Mouse (Mus musculus): Measurements from ENCODE around the gene Micall2. TPM values are rescaled to one million over a fixed set of nuclear protein-coding genes. Genes with fewer than 3 reads are reported as not detected.

The Micall2 gene
- polyA plus RNA-seq (2015; fragmentation: Nextera tagmentation; extraction: Ambion mirVana): 5.7 and 7.7 TPM in 2 replicates

- H3K4me1 ChIP-seq: peaks cover 59% of the 10 kb centered on the region
- H3K27ac ChIP-seq (replicated peaks): peak within 1 kb of the TSS; percentile 86
- H3K36me3 ChIP-seq: no peaks in the 10 kb centered on the region
- H3K4me2 ChIP-seq (replicated peaks): peak within 1 kb of the TSS; percentile 96
- no peaks in the 10 kb centered on the region for H3K27me3 ChIP-seq
- H3K9me3 ChIP-seq (replicated peaks): no peaks in the 10 kb centered on the region
- WGBS: 4% methylated on average over 49 of the region's 50 CpGs
- H3K9ac ChIP-seq: peak within 1 kb of the TSS; percentile 37
- H3K4me3 ChIP-seq (replicated peaks): peak within 1 kb of the TSS; percentile 57
- peak; percentile 96 for ATAC-seq (ENCODE audit: insufficient number of reproducible peaks, low FRiP score, low TSS enrichment, low read depth)
Observed at GRCm38 (mm10) chr5:139735677-139736503, at the start of gene Micall2. TSS of gene Micall2 (minus strand) at chr5:139736336.

GRCm38 (mm10) chr5:139781406-139781805, 45.3 kb upstream of the Micall2 start:
- Histone ChIP-seq H3K4me1 (no peaks in the 10 kb centered on the region), H3K36me3 (no peaks in the 10 kb centered on the region), H3K9me3 (replicated peaks) (no peaks in the 10 kb centered on the region), H3K9ac (no peak overlapping the region), H3K4me3 (replicated peaks) (no peak overlapping the region), H3K27ac (replicated peaks) (no peak overlapping the region), H3K27me3 (no peaks in the 10 kb centered on the region), H3K4me2 (replicated peaks) (no peak overlapping the region)
- ATAC-seq (ENCODE audit: insufficient number of reproducible peaks, low FRiP score, low TSS enrichment, low read depth): no peak
- 80% methylated on average over 8 of the region's 8 CpGs for WGBS

GRCm38 (mm10) chr5:139776966-139777365, 40.8 kb upstream of the Micall2 start:
- Histone ChIP-seq H3K4me1 (peaks cover 17% of the 10 kb centered on the region), H3K4me3 (replicated peaks) (no peak overlapping the region), H3K27me3 (no peaks in the 10 kb centered on the region), H3K9ac (no peak overlapping the region), H3K9me3 (replicated peaks) (no peaks in the 10 kb centered on the region), H3K4me2 (replicated peaks) (no peak overlapping the region), H3K27ac (replicated peaks) (no peak overlapping the region), H3K36me3 (peaks cover 20% of the 10 kb centered on the region)
- 67% methylated on average over 5 of the region's 5 CpGs for WGBS
- no peak for ATAC-seq (ENCODE audit: insufficient number of reproducible peaks, low FRiP score, low TSS enrichment, low read depth)

GRCm38 (mm10) chr5:139775216-139775926, 39.2 kb upstream of the Micall2 start, which contains the start of gene Ints1:
TSS of gene Ints1 (minus strand) at chr5:139775674.
- peaks cover 36% of the 10 kb centered on the region for H3K36me3 ChIP-seq
- H3K4me2 ChIP-seq (replicated peaks): peak within 1 kb of the TSS; percentile 80
- ATAC-seq (ENCODE audit: insufficient number of reproducible peaks, low FRiP score, low TSS enrichment, low read depth): peak; percentile 86
- peak within 1 kb of the TSS; percentile 85 for H3K9ac ChIP-seq
- no peak within 1 kb of the TSS for H3K27ac ChIP-seq (replicated peaks)
- H3K27me3 ChIP-seq: no peaks in the 10 kb centered on the region
- peaks cover 17% of the 10 kb centered on the region for H3K4me1 ChIP-seq
- no peaks in the 10 kb centered on the region for H3K9me3 ChIP-seq (replicated peaks)
- under 1% methylated on average over 55 of the region's 55 CpGs for WGBS
- H3K4me3 ChIP-seq (replicated peaks): peak within 1 kb of the TSS; percentile 99

DNA sequence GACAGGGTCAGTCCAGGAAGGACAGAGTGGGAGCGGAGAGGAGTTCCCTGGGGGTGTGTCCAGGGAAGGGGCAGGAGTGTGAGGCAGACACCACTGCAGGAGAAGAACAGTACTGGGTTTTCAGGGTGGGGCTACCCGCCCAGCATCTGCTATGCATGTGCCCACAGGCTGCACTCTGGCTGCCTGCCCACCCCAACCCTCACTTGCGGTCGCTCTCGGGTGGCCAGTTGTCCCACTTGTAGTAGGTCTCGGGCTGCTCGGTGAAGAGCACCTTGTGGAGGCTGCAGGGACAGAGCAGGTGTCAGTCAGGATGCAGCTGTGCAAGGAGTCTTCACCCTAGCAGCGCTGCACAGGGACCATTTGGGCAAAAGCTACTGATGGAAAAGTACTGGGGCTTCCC, 32.1 kb upstream of the Micall2 start:
- Histone ChIP-seq H3K9me3 (replicated peaks) (no peaks in the 10 kb centered on the region), H3K4me1 (no peaks in the 10 kb centered on the region), H3K36me3 (peaks cover 99% of the 10 kb centered on the region), H3K4me3 (replicated peaks) (no peak overlapping the region), H3K9ac (no peak overlapping the region), H3K27ac (replicated peaks) (no peak overlapping the region), H3K27me3 (no peaks in the 10 kb centered on the region), H3K4me2 (replicated peaks) (no peak overlapping the region)
- 83% methylated on average over 8 of the region's 8 CpGs for WGBS
- ATAC-seq (ENCODE audit: insufficient number of reproducible peaks, low FRiP score, low TSS enrichment, low read depth): no peak

GRCm38 (mm10) chr5:139764296-139764695, 28.2 kb upstream of the Micall2 start:
- Histone ChIP-seq H3K27me3 (no peaks in the 10 kb centered on the region), H3K4me3 (replicated peaks) (no peak overlapping the region), H3K4me2 (replicated peaks) (no peak overlapping the region), H3K4me1 (no peaks in the 10 kb centered on the region), H3K27ac (replicated peaks) (no peak overlapping the region), H3K36me3 (peaks cover 99% of the 10 kb centered on the region), H3K9ac (no peak overlapping the region), H3K9me3 (replicated peaks) (no peaks in the 10 kb centered on the region)
- ATAC-seq (ENCODE audit: insufficient number of reproducible peaks, low FRiP score, low TSS enrichment, low read depth): no peak
- 73% methylated on average over 11 of the region's 11 CpGs for WGBS

GRCm38 (mm10) chr5:139758096-139758495, 22.0 kb upstream of the Micall2 start:
- no peak overlapping the region for H3K27ac ChIP-seq (replicated peaks)
- no peaks in the 10 kb centered on the region for H3K9me3 ChIP-seq (replicated peaks)
- no peaks in the 10 kb centered on the region for H3K27me3 ChIP-seq
- H3K4me1 ChIP-seq: no peaks in the 10 kb centered on the region
- 82% methylated on average over 16 of the region's 16 CpGs for WGBS
- H3K4me2 ChIP-seq (replicated peaks): no peak overlapping the region
- no peak overlapping the region for H3K4me3 ChIP-seq (replicated peaks)
- H3K36me3 ChIP-seq: peaks cover 95% of the 10 kb centered on the region
- no peak for ATAC-seq (ENCODE audit: insufficient number of reproducible peaks, low FRiP score, low TSS enrichment, low read depth)
- H3K9ac ChIP-seq: no peak overlapping the region

GRCm38 (mm10) chr5:139756586-139756985, 20.4 kb upstream of the Micall2 start:
- Histone ChIP-seq H3K9me3 (replicated peaks) (no peaks in the 10 kb centered on the region), H3K4me1 (no peaks in the 10 kb centered on the region), H3K36me3 (peaks cover 95% of the 10 kb centered on the region), H3K27ac (replicated peaks) (no peak overlapping the region), H3K27me3 (no peaks in the 10 kb centered on the region), H3K9ac (no peak overlapping the region), H3K4me2 (replicated peaks) (no peak overlapping the region), H3K4me3 (replicated peaks) (no peak overlapping the region)
- WGBS: 93% methylated on average over 2 of the region's 2 CpGs
- ATAC-seq (ENCODE audit: insufficient number of reproducible peaks, low FRiP score, low TSS enrichment, low read depth): no peak

- H3K4me3 ChIP-seq (replicated peaks): no peak overlapping the region
- no peaks in the 10 kb centered on the region for H3K9me3 ChIP-seq (replicated peaks)
- WGBS: 89% methylated on average over 11 of the region's 12 CpGs
- H3K4me1 ChIP-seq: no peaks in the 10 kb centered on the region
- ATAC-seq (ENCODE audit: insufficient number of reproducible peaks, low FRiP score, low TSS enrichment, low read depth): no peak
- H3K4me2 ChIP-seq (replicated peaks): no peak overlapping the region
- no peak overlapping the region for H3K27ac ChIP-seq (replicated peaks)
- no peak overlapping the region for H3K9ac ChIP-seq
- no peaks in the 10 kb centered on the region for H3K27me3 ChIP-seq
- H3K36me3 ChIP-seq: peaks cover 95% of the 10 kb centered on the region
Observed at GRCm38 (mm10) chr5:139756135-139756534, 20.0 kb upstream of the Micall2 start.

DNA sequence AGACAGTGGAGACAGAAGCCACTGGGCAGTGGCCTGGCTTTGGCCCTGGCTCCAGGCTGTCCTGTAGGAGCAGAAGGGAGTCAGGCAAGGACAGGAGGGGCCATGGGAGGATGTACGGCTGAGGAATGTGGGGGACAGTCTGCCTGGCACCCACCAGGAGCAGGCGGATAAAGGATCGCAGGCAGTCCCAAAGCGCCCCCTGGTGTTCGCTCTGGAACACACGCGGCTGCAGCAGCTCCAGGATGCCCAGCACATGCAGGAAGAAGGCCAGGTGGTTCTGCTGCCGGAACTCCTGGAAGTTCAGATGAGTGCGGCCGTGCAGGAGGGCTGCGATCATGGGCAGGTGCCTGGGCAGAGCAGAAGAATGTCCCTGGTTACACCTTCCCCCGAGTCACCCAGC, 18.6 kb upstream of the Micall2 start:
- WGBS: 29% methylated on average over 12 of the region's 12 CpGs
- H3K9ac ChIP-seq: no peak overlapping the region
- H3K4me2 ChIP-seq (replicated peaks): no peak overlapping the region
- H3K27me3 ChIP-seq: no peaks in the 10 kb centered on the region
- H3K4me3 ChIP-seq (replicated peaks): no peak overlapping the region
- H3K27ac ChIP-seq (replicated peaks): no peak overlapping the region
- no peak for ATAC-seq (ENCODE audit: insufficient number of reproducible peaks, low FRiP score, low TSS enrichment, low read depth)
- no peaks in the 10 kb centered on the region for H3K9me3 ChIP-seq (replicated peaks)
- no peaks in the 10 kb centered on the region for H3K4me1 ChIP-seq
- peaks cover 94% of the 10 kb centered on the region for H3K36me3 ChIP-seq

- Histone ChIP-seq H3K4me2 (replicated peaks) (no peak overlapping the region), H3K27ac (replicated peaks) (no peak overlapping the region), H3K36me3 (peaks cover 52% of the 10 kb centered on the region), H3K4me1 (no peaks in the 10 kb centered on the region), H3K9me3 (replicated peaks) (no peaks in the 10 kb centered on the region), H3K27me3 (no peaks in the 10 kb centered on the region), H3K4me3 (replicated peaks) (no peak overlapping the region), H3K9ac (no peak overlapping the region)
- ATAC-seq (ENCODE audit: insufficient number of reproducible peaks, low FRiP score, low TSS enrichment, low read depth): no peak
Observed at GRCm38 (mm10) chr5:139750535-139750934, 14.4 kb upstream of the Micall2 start.
